Mouse (Mus musculus): Measurements from ENCODE around the gene Kcnh6. TPM values are rescaled to one million over a fixed set of nuclear protein-coding genes. Genes with fewer than 3 reads are reported as not detected.
"Not testable (repeated sequence)": the region's sequence is repeated elsewhere in the genome, so short reads cannot be mapped to it uniquely, and the experiment has no call there.

Gene Kcnh6
- total RNA-seq, 2 experiments from 2014 or later, result 0.29 TPM; not detected in 1

- no peak for DNase-seq (ENCODE audit: low spot score in 2 of 2)
Observed at GRCm38 (mm10) chr11:106012711-106013110, 4.8 kb downstream of the Kcnh6 start.

DNA sequence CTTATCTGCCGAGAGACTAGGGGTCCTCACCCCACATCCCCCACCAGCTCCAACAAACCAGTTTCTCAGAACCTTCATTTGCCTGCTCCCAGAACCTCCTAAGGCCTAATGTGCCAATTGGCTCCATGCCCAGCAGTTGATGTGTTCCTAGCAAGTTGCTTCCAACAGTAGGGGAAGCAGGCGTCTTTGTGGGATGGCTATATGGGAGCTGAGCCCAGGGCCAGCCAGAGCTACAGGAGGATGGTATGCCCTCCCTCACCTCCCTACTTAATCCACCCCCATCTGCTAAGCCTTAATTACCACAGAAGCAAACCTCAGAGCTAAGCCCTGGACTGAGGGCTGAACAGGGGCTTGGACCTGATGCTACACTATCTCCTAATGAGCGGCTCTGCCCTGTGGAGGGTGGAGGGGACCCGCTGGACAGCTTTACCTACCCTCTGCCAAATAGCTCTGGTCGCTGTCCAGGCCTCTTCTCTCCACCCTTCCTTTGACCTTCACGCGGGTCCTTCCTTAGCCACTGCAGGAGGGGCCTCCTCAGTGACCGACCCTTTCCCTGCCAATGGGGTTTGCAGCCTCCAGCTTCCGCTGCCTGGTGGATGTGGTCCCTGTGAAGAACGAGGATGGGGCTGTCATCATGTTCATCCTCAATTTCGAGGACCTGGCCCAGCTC lies 5.8 kb downstream of the Kcnh6 start:
- DNase-seq (ENCODE audit: low spot score in 2 of 2), result no peak

DNA sequence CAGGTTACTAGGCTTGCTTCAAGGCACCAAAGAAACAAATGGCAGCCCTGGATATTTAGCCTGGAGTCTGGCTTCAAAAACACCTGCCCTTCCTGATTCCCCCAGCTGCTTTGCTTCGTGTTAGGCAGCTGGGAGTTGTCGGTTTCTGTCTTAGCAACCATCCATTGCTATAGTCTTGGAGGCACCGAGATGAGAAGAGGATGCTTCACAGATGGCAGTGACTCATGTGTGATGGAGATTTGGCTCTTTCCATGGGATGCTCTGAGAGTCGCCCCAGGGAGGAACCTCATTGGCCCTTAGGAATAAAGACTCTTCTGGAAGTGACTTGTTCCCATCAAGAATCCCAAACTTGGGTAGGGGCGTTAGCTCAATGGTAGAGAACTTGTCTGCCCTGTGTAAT lies 8.5 kb downstream of the Kcnh6 start:
- DNase-seq (ENCODE audit: low spot score in 2 of 2), result no peak

DNA sequence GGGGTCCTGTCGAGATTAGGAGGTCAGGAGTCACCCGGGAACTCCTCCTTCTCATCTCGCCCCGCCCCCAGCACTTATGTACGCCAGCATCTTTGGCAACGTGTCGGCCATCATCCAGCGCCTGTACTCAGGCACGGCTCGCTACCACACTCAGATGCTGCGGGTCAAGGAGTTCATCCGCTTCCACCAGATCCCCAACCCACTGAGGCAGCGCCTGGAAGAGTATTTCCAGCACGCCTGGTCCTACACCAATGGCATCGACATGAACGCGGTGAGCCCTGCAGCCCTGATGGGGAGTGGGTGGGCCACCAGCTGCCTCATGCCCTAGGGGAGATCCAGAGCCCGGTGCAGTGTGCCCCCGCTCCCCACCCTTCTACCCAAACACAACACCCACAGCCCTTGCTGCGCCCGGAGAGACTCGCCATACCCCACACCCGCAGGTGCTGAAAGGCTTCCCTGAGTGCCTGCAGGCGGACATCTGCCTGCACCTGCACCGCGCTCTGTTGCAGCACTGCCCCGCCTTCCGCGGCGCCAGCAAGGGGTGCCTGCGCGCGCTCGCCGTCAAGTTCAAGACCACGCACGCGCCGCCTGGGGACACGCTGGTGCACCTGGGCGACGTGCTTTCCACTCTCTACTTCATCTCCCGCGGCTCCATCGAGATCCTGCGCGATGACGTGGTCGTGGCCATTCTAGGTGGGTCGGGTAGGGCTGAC lies 12.3 kb downstream of the Kcnh6 start:
- no peak for DNase-seq (ENCODE audit: low spot score in 2 of 2)

DNA sequence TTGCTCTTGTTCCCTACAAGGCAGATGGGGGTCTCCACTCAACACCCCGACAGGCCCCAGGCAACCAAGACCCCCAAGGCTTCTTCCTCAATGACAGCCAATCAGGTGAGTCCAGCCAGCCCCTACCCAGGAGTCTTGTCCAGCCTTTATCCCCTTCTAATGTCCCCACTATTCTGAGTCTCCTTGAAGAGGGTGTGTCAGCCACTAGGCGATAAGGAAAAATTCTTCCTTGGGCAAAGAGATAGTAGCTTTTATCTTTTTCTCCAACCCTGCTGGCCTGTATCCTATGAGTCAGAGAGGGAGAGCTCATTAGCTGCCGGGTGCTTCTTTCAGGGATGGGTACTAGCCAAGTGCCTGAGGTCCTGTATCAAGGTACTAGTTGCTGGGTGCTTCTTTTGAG lies 17.9 kb downstream of the Kcnh6 start:
- DNase-seq (ENCODE audit: low spot score in 2 of 2), result no peak

DNA sequence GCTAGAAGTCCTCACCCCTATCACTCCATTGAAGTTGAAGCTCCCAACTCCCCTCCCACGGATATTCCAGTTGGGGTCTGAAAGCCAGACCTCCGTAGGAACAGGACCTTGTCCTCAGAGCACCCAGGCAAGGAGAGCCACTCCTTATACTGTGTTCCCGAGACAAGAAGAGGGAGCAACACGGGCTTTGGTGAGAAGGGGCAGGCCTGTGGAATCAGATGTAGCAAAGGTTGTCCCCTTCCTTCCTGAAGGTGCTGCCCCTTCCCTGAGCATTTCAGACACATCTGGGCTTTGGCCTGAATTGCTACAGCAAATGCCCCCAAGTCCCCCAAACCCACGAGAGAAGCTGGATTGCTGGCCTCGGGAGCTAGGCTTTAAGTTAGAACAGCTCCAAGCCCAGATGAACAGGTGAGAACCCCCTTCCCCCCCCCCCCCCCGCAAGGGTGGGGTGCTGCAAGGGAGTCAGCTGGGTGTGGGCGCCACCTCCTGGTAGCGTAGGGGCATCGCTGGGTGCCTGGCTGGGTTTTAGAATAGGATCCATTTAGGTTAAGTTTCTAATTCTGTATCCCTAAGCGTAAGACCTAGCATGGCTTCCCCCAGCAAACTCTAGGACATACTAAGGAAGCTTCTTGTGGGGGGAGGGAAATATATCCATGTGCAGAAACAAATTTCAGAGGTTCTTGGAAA lies 18.7 kb downstream of the Kcnh6 start:
- DNase-seq (ENCODE audit: low spot score in 2 of 2), result peak; percentile 62

DNA sequence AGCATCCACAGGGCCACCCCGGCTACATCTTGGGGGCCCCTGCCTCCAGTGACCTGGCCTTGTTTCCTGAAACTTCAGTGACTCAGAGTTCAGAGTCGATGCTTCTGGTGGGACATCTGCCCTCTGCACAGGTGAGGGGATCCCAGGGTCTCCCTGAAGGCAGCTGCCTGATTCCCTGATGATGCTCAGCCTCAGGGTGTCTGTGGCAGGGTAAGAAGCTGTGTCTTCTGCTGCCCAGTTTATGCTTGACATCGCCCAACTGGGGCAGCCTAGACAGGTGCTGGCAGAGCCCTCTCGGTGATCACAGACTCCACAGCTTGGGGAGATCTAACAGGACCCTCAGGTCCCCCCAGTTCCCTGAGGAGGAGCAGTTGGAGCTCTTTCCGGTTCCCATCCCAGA lies 19.7 kb downstream of the Kcnh6 start:
- DNase-seq (ENCODE audit: low spot score in 2 of 2), result no peak

GRCm38 (mm10) chr11:106032074-106032473 lies 24.1 kb downstream of the Kcnh6 start:
- not testable (repeated sequence) for DNase-seq (ENCODE audit: low spot score in 2 of 2)

DNA sequence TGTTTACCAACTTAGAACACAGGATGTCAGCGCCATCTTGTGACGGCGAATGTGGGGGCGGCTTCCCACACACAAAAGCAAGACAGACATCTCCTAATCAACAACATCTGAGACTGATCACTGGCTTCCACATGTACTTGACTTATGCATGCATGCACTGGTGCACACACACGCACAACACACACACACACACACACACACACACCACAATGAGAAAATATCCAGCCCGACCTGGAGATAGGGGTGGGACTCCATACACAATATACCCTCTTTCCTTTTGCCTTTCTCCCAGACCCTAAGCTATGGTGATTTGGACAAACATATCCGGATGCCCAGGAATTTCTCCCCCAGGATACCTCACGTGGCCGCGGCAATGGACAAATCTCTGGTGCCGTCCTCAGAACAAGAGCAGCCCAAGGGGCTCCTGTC lies 25.6 kb downstream of the Kcnh6 start:
- no peak for DNase-seq (ENCODE audit: low spot score in 2 of 2)

DNA sequence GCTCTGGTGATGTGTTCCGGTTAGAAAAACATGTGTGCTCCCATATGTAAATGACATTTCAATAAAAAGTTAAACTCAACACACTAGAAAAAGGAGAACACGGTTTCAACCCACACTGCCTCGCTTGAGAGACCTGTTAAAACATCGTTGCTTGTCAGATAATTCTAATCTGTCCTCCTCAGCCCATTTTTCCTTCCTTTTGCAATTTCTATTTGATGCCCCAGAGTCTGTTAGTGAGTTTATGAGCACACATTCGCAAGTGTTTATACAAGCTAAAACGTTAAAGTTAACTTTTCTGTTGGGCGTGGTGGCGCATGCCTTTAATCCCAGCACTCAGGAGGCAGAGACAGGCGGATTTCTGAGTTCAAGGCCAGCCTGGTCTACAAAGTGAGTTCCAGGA lies 27.1 kb downstream of the Kcnh6 start:
- DNase-seq (ENCODE audit: low spot score in 2 of 2), result no peak

DNA sequence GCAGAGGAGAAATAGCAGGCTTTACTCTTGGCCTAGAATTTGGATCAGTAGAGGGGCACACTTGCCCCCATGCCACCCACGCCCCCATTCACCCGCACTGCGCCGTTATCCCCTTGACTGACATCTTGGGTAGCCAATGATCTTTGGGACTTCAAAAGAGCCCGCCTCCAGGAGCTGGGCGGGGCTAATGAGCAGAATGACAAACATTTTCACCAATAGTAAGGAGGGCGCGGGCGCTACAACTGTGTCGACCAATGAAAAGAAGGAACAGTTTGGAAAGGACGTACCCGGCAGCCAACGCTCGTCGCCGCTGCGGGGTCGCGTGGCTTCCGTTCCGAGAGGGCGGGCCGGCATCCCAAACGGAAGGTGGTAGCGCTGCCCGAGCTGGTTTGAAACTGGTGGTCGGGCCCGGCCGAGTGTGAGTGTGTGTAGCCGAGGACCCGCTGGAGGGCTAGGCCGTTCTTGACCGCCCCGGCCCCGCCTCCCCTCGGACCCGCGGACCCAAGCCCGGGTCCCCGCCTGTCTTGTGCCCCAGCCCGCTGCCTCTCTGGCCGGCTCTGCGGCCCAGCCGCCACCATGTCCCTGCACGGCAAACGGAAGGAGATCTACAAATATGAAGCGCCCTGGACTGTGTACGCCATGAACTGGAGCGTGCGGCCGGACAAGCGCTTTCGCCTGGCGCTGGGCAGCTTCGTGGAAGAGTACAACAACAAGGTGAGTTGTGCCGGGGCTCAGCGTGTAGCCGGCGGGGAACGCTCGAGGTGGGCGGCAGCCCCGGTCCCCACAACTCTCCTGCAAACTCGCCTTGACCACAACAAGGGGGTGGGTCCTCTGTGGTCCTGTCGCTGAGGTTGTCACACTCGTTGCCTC lies 28.9 kb downstream of the Kcnh6 start, which contains the start of gene Dcaf7:
Gene Dcaf7 (plus strand): TSS at position 325 of the 870 bp plus-strand sequence.
- peak; percentile 94 to 98 for DNase-seq (ENCODE audit: low spot score in 2 of 2)

DNA sequence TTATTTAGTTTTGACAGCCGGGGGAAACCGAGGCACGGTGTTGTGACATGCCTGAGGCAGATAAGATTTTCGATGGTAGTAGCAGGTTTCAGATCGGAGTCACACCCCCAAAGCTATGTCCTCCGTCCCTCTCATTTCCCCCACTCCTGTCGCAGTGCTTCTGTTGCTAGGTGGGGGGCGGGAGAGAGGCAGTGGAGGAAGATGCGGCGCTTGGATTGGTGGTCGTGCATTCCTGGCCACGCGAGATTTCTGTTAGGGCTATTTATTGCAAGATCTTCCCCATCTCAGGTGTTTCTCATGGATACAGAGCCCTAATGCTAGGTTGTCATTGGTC lies 29.5 kb downstream of the Kcnh6 start:
- DNase-seq (ENCODE audit: low spot score in 2 of 2), result no peak

GRCm38 (mm10) chr11:106044349-106044748 lies 36.4 kb downstream of the Kcnh6 start:
- DNase-seq (ENCODE audit: low spot score in 2 of 2), result no peak

- no peak for DNase-seq (ENCODE audit: low spot score in 2 of 2)
Observed at GRCm38 (mm10) chr11:106045256-106045655, 37.3 kb downstream of the Kcnh6 start.

- DNase-seq (ENCODE audit: low spot score in 2 of 2), result no peak
Observed at GRCm38 (mm10) chr11:106045780-106046179, 37.9 kb downstream of the Kcnh6 start.

DNA sequence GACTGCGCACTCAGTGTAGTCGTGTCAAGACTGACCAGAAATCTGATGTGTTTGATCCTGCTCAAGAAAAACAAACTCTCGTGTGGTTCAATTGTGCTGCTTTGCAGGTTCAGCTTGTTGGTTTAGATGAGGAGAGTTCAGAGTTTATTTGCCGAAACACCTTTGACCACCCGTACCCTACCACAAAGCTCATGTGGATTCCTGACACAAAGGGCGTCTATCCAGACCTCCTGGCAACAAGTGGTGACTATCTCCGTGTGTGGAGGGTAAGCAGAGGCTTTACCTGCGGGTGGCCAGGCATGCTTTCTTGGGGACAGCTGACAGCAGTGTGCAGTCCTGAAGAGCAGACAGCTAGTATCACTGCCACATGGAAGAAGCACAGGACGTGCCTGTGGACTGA lies 38.7 kb downstream of the Kcnh6 start:
- DNase-seq (ENCODE audit: low spot score in 2 of 2), result no peak

GRCm38 (mm10) chr11:106053921-106054320 lies 46.0 kb downstream of the Kcnh6 start:
- no peak for DNase-seq (ENCODE audit: low spot score in 2 of 2)

DNA sequence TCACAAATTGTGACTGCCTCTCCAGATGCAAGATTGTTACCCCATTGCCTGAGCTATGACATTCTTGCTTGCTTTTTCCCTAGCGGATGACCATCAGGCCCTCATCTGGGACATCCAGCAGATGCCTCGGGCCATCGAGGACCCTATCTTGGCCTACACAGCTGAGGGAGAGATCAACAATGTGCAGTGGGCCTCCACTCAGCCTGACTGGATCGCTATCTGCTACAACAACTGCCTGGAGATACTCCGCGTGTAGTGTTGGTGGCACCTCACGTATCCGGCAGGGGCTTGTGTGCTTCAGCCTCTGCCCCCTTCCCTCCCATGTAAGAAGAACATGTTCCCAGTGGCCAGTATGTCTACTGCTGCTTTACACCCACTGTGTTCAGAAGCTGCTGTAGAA lies 46.7 kb downstream of the Kcnh6 start:
- DNase-seq (ENCODE audit: low spot score in 2 of 2), result no peak

- no peak for DNase-seq (ENCODE audit: low spot score in 2 of 2)
Observed at GRCm38 (mm10) chr11:106055341-106055740, 47.4 kb downstream of the Kcnh6 start.

DNA sequence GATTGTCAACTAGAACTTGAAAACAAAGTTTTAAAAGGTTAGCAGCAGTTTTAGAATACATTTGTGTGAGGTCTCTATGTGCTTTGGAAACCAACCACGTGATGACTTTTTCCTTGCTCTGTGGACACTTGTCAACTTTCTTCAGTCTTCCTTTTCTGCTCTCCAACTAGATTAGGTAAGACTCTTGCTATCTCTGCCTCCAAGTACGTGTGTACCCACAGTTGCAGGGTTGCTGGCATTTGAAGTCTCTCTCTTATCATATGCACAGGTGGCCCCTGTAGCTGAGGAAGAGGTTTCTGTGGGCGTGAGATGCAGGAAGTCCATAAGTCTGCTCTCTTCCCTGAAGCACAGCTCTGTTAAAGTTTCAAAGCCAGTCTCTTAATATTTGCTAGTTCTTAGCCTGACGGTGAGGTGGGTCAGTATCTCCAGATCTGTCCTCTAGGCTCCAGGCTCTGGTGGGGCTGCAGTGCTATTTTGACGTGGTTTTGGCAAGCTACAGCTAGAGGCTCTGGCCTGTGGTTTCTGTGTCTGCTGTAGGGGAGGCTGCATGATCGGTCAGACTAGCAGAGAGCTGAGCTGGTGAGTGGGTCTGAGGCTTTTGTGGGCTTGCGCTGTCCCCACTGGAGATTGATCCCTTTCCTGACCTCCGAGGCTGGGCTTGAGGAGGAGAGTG lies 49.0 kb downstream of the Kcnh6 start:
- no peak for DNase-seq (ENCODE audit: low spot score in 2 of 2)

- no peak for DNase-seq (ENCODE audit: low spot score in 2 of 2)
Observed at GRCm38 (mm10) chr11:106058020-106058419, 50.1 kb downstream of the Kcnh6 start.

Data from adrenal gland, adult 18-20 months (tissue).